Mouse (Mus musculus) layer of hippocampus, adult 18-20 months (tissue): ENCODE measurements around the gene Ptpn6. TPM values are rescaled to one million over a fixed set of nuclear protein-coding genes. Genes with fewer than 3 reads are reported as not detected.

Source experiments
- DNase-seq, 2 experiments: peaks; one replicate each; pipeline ENCODE4 v3.0.0; 2022; ENCODE audit warnings: low spot score in 2 of 2
- microRNA-seq, 2 experiments: library from miRNA; unstranded; fragments of <30 nt; microRNA quantifications; one replicate each; pipeline ENCODE4 v1.2.0; 2021
- total RNA-seq, 2 experiments: library from RNA; stranded (reverse); gene quantifications; 2 replicates each; pipeline ENCODE4 v1.2.3; 2021

Ptpn6 gene
- total RNA-seq, 2 experiments from 2014 or later, result 4.1 to 4.6 TPM

DNA sequence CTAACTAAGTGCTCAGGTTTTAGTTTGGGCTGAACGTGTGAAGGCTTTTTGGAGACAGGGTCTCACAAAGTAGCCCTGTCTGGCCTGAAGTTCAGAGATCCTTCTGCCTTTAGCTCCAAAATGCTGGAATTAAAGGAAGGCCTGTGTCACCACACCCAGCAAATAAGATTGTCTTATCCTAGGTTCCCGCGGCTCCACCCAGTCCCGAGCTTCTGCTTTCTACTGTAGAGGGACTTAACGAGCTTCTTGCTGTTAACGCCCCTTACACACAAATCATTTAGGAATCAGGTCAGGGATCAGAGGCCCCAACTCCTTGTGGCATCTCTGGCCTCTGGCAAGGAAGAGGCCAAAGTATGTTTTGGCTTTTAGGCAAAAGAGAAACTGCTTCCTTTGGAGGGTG, 66.4 kb downstream of the Ptpn6 start:
- no peak for DNase-seq

Small RNA genes within 50 kb of the gene (microRNA-seq; reads per million reads assigned to microRNA genes)
- gene Mir141 (3.5 to 6.6 reads per million in 2 experiments), gene Mir200c (40.5 to 77.8 reads per million in 2 experiments)

Other genes with a start within 250 kb of the Ptpn6 start
- gene C1rl, start 245.6 kb downstream of the Ptpn6 start, total RNA-seq, result under 1 TPM; 0.22 to 0.38 TPM
- gene C1ra, start 226.3 kb downstream of the Ptpn6 start, total RNA-seq, result 1 to 10 TPM; 1.2 TPM
- gene C1s1, start 196.4 kb downstream of the Ptpn6 start, total RNA-seq, result 1 to 10 TPM in 1 of 2 experiments, under 1 TPM in 1; 0.84 to 1.6 TPM
- under 1 TPM in 1 of 2 experiments, not detected in 1; 0.20 TPM for gene C1rb, start 168.4 kb downstream of the Ptpn6 start, total RNA-seq
- under 1 TPM; 0.40 to 0.41 TPM for gene C1s2, start 102.6 kb downstream of the Ptpn6 start, total RNA-seq
- 10 to 100 TPM; 25.2 to 29.2 TPM for gene Lpcat3, start 75.7 kb downstream of the Ptpn6 start, total RNA-seq
- gene Emg1, start 26.5 kb downstream of the Ptpn6 start, total RNA-seq, result 10 to 100 TPM; 52.6 to 58.2 TPM
- gene Phb2, start 26.4 kb downstream of the Ptpn6 start, total RNA-seq, result 100 to 1,000 TPM; 115 to 123 TPM
- gene Grcc10, start 2.7 kb upstream of the Ptpn6 start, total RNA-seq, result 100 to 1,000 TPM; 358 to 368 TPM
- gene Gm45234, start 17.3 kb upstream of the Ptpn6 start, total RNA-seq, result not detected
- 100 to 1,000 TPM; 161 to 181 TPM for gene Atn1, start 17.8 kb upstream of the Ptpn6 start, total RNA-seq
- 1,000 to 10,000 TPM; 1,059 TPM for gene Eno2, start 31.0 kb upstream of the Ptpn6 start, total RNA-seq
- gene Lrrc23, start 41.0 kb upstream of the Ptpn6 start, total RNA-seq, result 1 to 10 TPM; 2.7 to 4.7 TPM
- gene Spsb2, start 69.9 kb upstream of the Ptpn6 start, total RNA-seq, result 1 to 10 TPM; 4.5 to 5.1 TPM
- 100 to 1,000 TPM; 796 to 825 TPM for gene Tpi1, start 75.6 kb upstream of the Ptpn6 start, total RNA-seq
- 100 to 1,000 TPM; 182 to 185 TPM for gene Usp5, start 90.8 kb upstream of the Ptpn6 start, total RNA-seq
- under 1 TPM; 0.52 to 0.53 TPM for gene Cdca3, start 90.8 kb upstream of the Ptpn6 start, total RNA-seq
- not detected for gene Gnb3, start 101.6 kb upstream of the Ptpn6 start, total RNA-seq
- gene P3h3, start 119.0 kb upstream of the Ptpn6 start, total RNA-seq, result 10 to 100 TPM; 29.5 to 30.9 TPM
- 100 to 1,000 TPM; 183 to 187 TPM for gene Gpr162, start 125.3 kb upstream of the Ptpn6 start, total RNA-seq
- gene Cd4, start 149.5 kb upstream of the Ptpn6 start, total RNA-seq, result under 1 TPM in 1 of 2 experiments, not detected in 1; 0.25 TPM
- 1 to 10 TPM; 2.6 to 3.6 TPM for gene Lag3, start 173.0 kb upstream of the Ptpn6 start, total RNA-seq
- 1,000 to 10,000 TPM; 1,033 to 1,052 TPM for gene Ptms, start 181.4 kb upstream of the Ptpn6 start, total RNA-seq
- gene Mlf2, start 192.7 kb upstream of the Ptpn6 start, total RNA-seq, result 100 to 1,000 TPM; 631 to 670 TPM
- 100 to 1,000 TPM; 154 to 161 TPM for gene Cops7a, start 226.8 kb upstream of the Ptpn6 start, total RNA-seq